Mouse (Mus musculus) monocyte, adult 2 months (primary cell): ENCODE results near the gene Atf6.

Experiments used
- DNase-seq, 2 experiments: peaks; one replicate each; pipeline ENCODE4 v3.0.0; 2022; ENCODE audit warnings: low spot score in 2 of 2, low read depth in 1 of 2

The Atf6 gene

GRCm38 (mm10) chr1:170867691-170868105 is at the start of gene Atf6:
Gene Atf6, minus strand, starts transcription at chr1:170867771.
- peak; percentile 94 to 95 for DNase-seq

GRCm38 (mm10) chr1:170915657-170916056 is 48.1 kb upstream of the Atf6 start:
- DNase-seq: no peak

GRCm38 (mm10) chr1:170912891-170913615 is 45.5 kb upstream of the Atf6 start, which contains the start of gene Fcrlb:
Gene Fcrlb, minus strand, starts transcription at chr1:170912941.
- no peak for DNase-seq

GRCm38 (mm10) chr1:170911907-170912660 is 44.5 kb upstream of the Atf6 start:
- DNase-seq: no peak

- DNase-seq: no peak
These were observed 40.8 kb upstream of the Atf6 start for GRCm38 (mm10) chr1:170908341-170908740.

GRCm38 (mm10) chr1:170907456-170908191 is 40.1 kb upstream of the Atf6 start:
- DNase-seq: no peak

GRCm38 (mm10) chr1:170907111-170907455 is 39.5 kb upstream of the Atf6 start:
- DNase-seq: no peak

GRCm38 (mm10) chr1:170903485-170903884 is 35.9 kb upstream of the Atf6 start:
- no peak for DNase-seq

GRCm38 (mm10) chr1:170901536-170902238 is 34.1 kb upstream of the Atf6 start:
- peak; percentile 75 to 85 for DNase-seq

- DNase-seq: no peak
These were observed 33.4 kb upstream of the Atf6 start for GRCm38 (mm10) chr1:170900799-170901467.

GRCm38 (mm10) chr1:170898413-170899075 is 31.0 kb upstream of the Atf6 start:
- DNase-seq: no peak

- no peak for DNase-seq
These were observed 29.2 kb upstream of the Atf6 start for GRCm38 (mm10) chr1:170896651-170897281.

GRCm38 (mm10) chr1:170894603-170895602 is 27.3 kb upstream of the Atf6 start:
- DNase-seq: no peak

- no peak for DNase-seq
These were observed 24.7 kb upstream of the Atf6 start for GRCm38 (mm10) chr1:170892279-170892678.

- DNase-seq: no peak
These were observed 24.1 kb upstream of the Atf6 start for GRCm38 (mm10) chr1:170891646-170892045.

GRCm38 (mm10) chr1:170889310-170889709 is 21.7 kb upstream of the Atf6 start:
- DNase-seq: no peak

- DNase-seq: no peak
These were observed 18.5 kb upstream of the Atf6 start for GRCm38 (mm10) chr1:170886044-170886458.

- peak; percentile 68 to 75 for DNase-seq
These were observed 17.5 kb upstream of the Atf6 start, which contains the start of the genes Gm26620 and Dusp12 for GRCm38 (mm10) chr1:170884978-170885561. Gene Gm26620, plus strand, starts transcription at chr1:170885065. Gene Dusp12, minus strand, starts transcription at chr1:170885540.
